Comparison of ENCODE assay signal across 8 mouse cellular contexts in genomic region chr9:21870879-21871524, GRCm38 (mm10). TPM values are rescaled to one million over a fixed set of nuclear protein-coding genes. Genes with fewer than 3 reads are reported as not detected.
DNase-seq lines count a peak whose midpoint lies in the region; ATAC-seq and TF ChIP-seq lines count a peak whose summit lies in the region.

No protein-coding gene starts in this region.

- no peaks in the 10 kb centered on the region for H3K9me3 ChIP-seq in embryonic facial prominence, embryonic 11.5 days (replicated peaks; ENCODE audit: control insufficient read depth, low read length)
- no peaks in the 10 kb centered on the region for H3K9me3 ChIP-seq in heart, embryonic 16.5 days (replicated peaks; ENCODE audit: control insufficient read depth, low read length)

- no peaks in the 10 kb centered on the region for H3K27me3 ChIP-seq in heart, adult 2 months (ENCODE audit: control insufficient read depth, insufficient read depth, low read length)
- H3K27me3 ChIP-seq in embryonic facial prominence, embryonic 11.5 days (ENCODE audit: control insufficient read depth, insufficient read depth, low read length): no peaks in the 10 kb centered on the region
- peaks cover 5% of the 10 kb centered on the region; the same call in 1 of the 2 replicates for H3K27me3 ChIP-seq in heart, embryonic 16.5 days (ENCODE audit: control insufficient read depth, insufficient read depth, low read length)

- DNase-seq in heart, adult 2 months: peak; percentile 50 to 71
- no peak for DNase-seq in heart, adult 8-10 months (ENCODE audit: low spot score)
- peak; percentile 56 for DNase-seq in adipocyte (ENCODE audit: low spot score)
- peak; percentile 71 for DNase-seq in embryonic facial prominence, embryonic 11.5 days (ENCODE audit: low spot score)
- peak; percentile 49 to 73 for DNase-seq in kidney, postnatal 36 days
- DNase-seq in lung, postnatal 14 days: peak; percentile 70
- DNase-seq in retina, postnatal 7 days (ENCODE audit: low read depth, low spot score): peak; percentile 37

- 16% methylated on average over 20 of the region's 20 CpGs for WGBS in heart, adult 2 months
- WGBS in embryonic facial prominence, embryonic 11.5 days: 13% methylated on average over 20 of the region's 20 CpGs
- 13% methylated on average over 20 of the region's 20 CpGs for WGBS in heart, embryonic 16.5 days

- 0 out of 2 replicates have a peak, but pooled peaks have one; percentile 46 for ATAC-seq in embryonic facial prominence, embryonic 11.5 days (replicated peaks; ENCODE audit: insufficient number of reproducible peaks, low FRiP score, low TSS enrichment, low read depth)
- peak; percentile 45 for ATAC-seq in heart, embryonic 16.5 days (replicated peaks; ENCODE audit: extremely low read depth, insufficient read depth, low FRiP score)

- peak; percentile 96 for TF ChIP-seq CTCF in heart, adult 2 months (IDR thresholded peaks at IDR 0.05)

- H3K4me1 ChIP-seq in heart, adult 2 months (ENCODE audit: control insufficient read depth, insufficient read depth, low read length): peaks cover 4% of the 10 kb centered on the region; the same call in 1 of the 2 replicates
- no peaks in the 10 kb centered on the region for H3K4me1 ChIP-seq in embryonic facial prominence, embryonic 11.5 days (ENCODE audit: control insufficient read depth, insufficient read depth, low read length)
- peaks cover 3% of the 10 kb centered on the region for H3K4me1 ChIP-seq in heart, embryonic 16.5 days (ENCODE audit: control insufficient read depth, insufficient read depth, low read length)

- no peak overlapping the region for H3K9ac ChIP-seq in heart, adult 2 months (ENCODE audit: low read depth, low read length)
- H3K9ac ChIP-seq in embryonic facial prominence, embryonic 11.5 days (replicated peaks; ENCODE audit: low read length): no peak overlapping the region
- no peak overlapping the region for H3K9ac ChIP-seq in heart, embryonic 16.5 days (ENCODE audit: low read length)

- H3K4me3 ChIP-seq in heart, adult 2 months: no peak overlapping the region
- H3K4me3 ChIP-seq in embryonic facial prominence, embryonic 11.5 days (ENCODE audit: low read depth, low read length): no peak overlapping the region
- H3K4me3 ChIP-seq in heart, embryonic 16.5 days (ENCODE audit: low read length): no peak overlapping the region; the same call in 1 of the 2 replicates

- H3K79me2 ChIP-seq in heart, adult 2 months (replicated peaks; ENCODE audit: control insufficient read depth, insufficient read depth, low read length): no peaks in the 10 kb centered on the region

- no peak overlapping the region for H3K27ac ChIP-seq in heart, adult 2 months
- H3K27ac ChIP-seq in embryonic facial prominence, embryonic 11.5 days (replicated peaks; ENCODE audit: low read depth, low read length): no peak overlapping the region
- no peak overlapping the region for H3K27ac ChIP-seq in heart, embryonic 16.5 days (ENCODE audit: low read length)

- no peaks in the 10 kb centered on the region for H3K36me3 ChIP-seq in heart, adult 2 months (ENCODE audit: control insufficient read depth, insufficient read depth, low read length)
- no peaks in the 10 kb centered on the region for H3K36me3 ChIP-seq in embryonic facial prominence, embryonic 11.5 days (replicated peaks; ENCODE audit: control insufficient read depth, insufficient read depth, low read depth, low read length)
- H3K36me3 ChIP-seq in heart, embryonic 16.5 days (ENCODE audit: control insufficient read depth, insufficient read depth): no peaks in the 10 kb centered on the region

- H3K4me2 ChIP-seq in embryonic facial prominence, embryonic 11.5 days (ENCODE audit: low read depth, low read length): no peak overlapping the region; the same call in 1 of the 2 replicates
- H3K4me2 ChIP-seq in heart, embryonic 16.5 days (ENCODE audit: low read depth, low read length): peak overlapping the region; percentile 51

- TF ChIP-seq POLR2A in heart, adult 2 months (IDR thresholded peaks at IDR 0.05; ENCODE audit: insufficient read depth, low read depth, low read length): no peak

- TF ChIP-seq EP300 in heart, adult 2 months (IDR thresholded peaks at IDR 0.05; ENCODE audit: insufficient read depth, low read depth, low read length): peak; percentile 91

- intact Hi-C loops in heart, adult 2 months (cut with DNase I): loop anchor here (1.0 to 10.0 kb wide), 3 partner anchors 31 to 179 kb away; no protein-coding TSS in a partner anchor

RNA-seq across cellular contexts. Expression of gene Dock6, which starts 18.6 kb away (rescaled TPM):
- total RNA-seq in heart, adult 2 months (2021): 10 to 100 TPM; 25.9 to 33.8 TPM
- polyA plus RNA-seq in heart, adult 2 months (2012; rRNA removed): 87.9 and 92.7 TPM in 2 replicates
- 10 to 100 TPM; 27.3 to 35.7 (median 30.7) TPM for total RNA-seq in heart, adult 8-10 months (2022)
- polyA plus RNA-seq in embryonic facial prominence, embryonic 11.5 days (2014; fragmentation: Nextera tagmentation; extraction: Ambion mirVana): 15.6 and 17.8 TPM in 2 replicates
- 45.2 and 46.2 TPM in 2 replicates for polyA plus RNA-seq in heart, embryonic 16.5 days (2015; fragmentation: Nextera tagmentation; extraction: Ambion mirVana)

RNA-seq across cellular contexts. Expression of gene Angptl8, which starts 35.7 kb away (rescaled TPM):
- not detected for total RNA-seq in heart, adult 2 months (2021)
- polyA plus RNA-seq in heart, adult 2 months (2012; rRNA removed): 0.41 and 2.4 TPM in 2 replicates
- total RNA-seq in heart, adult 8-10 months (2022): under 1 TPM in 1 of 4 experiments, not detected in 3; 0.38 TPM
- polyA plus RNA-seq in embryonic facial prominence, embryonic 11.5 days (2014; fragmentation: Nextera tagmentation; extraction: Ambion mirVana): 0.25 TPM in 1 of 2 replicates, not detected in the other
- 1.7 and 2.4 TPM in 2 replicates for polyA plus RNA-seq in heart, embryonic 16.5 days (2015; fragmentation: Nextera tagmentation; extraction: Ambion mirVana)

RNA-seq across cellular contexts. Expression of gene Rab3d, which starts 47.0 kb away (rescaled TPM):
- total RNA-seq in heart, adult 2 months (2021): 10 to 100 TPM; 12.4 to 13.5 TPM
- 22.8 and 27.6 TPM in 2 replicates for polyA plus RNA-seq in heart, adult 2 months (2012; rRNA removed)
- 10 to 100 TPM; 13.2 to 16.4 (median 15.4) TPM for total RNA-seq in heart, adult 8-10 months (2022)
- polyA plus RNA-seq in embryonic facial prominence, embryonic 11.5 days (2014; fragmentation: Nextera tagmentation; extraction: Ambion mirVana): 4.8 and 6.1 TPM in 2 replicates
- 10.8 and 11.4 TPM in 2 replicates for polyA plus RNA-seq in heart, embryonic 16.5 days (2015; fragmentation: Nextera tagmentation; extraction: Ambion mirVana)

RNA-seq across cellular contexts. Expression of gene Ccdc159, which starts 56.3 kb away (rescaled TPM):
- total RNA-seq in heart, adult 2 months (2021): 1 to 10 TPM; 3.0 to 3.4 TPM
- polyA plus RNA-seq in heart, adult 2 months (2012; rRNA removed): 4.9 and 6.6 TPM in 2 replicates
- total RNA-seq in heart, adult 8-10 months (2022): 1 to 10 TPM; 4.9 to 7.4 (median 5.6) TPM
- 2.5 and 3.1 TPM in 2 replicates for polyA plus RNA-seq in embryonic facial prominence, embryonic 11.5 days (2014; fragmentation: Nextera tagmentation; extraction: Ambion mirVana)
- polyA plus RNA-seq in heart, embryonic 16.5 days (2015; fragmentation: Nextera tagmentation; extraction: Ambion mirVana): 2.3 and 2.7 TPM in 2 replicates

RNA-seq across cellular contexts. Expression of gene Tmem205, which starts 56.4 kb away (rescaled TPM):
- total RNA-seq in heart, adult 2 months (2021): 10 to 100 TPM; 65.5 to 71.8 TPM
- polyA plus RNA-seq in heart, adult 2 months (2012; rRNA removed): 96.1 and 129 TPM in 2 replicates
- total RNA-seq in heart, adult 8-10 months (2022): 10 to 100 TPM; 80.1 to 91.4 (median 86.9) TPM
- polyA plus RNA-seq in embryonic facial prominence, embryonic 11.5 days (2014; fragmentation: Nextera tagmentation; extraction: Ambion mirVana): 28.5 and 33.8 TPM in 2 replicates
- polyA plus RNA-seq in heart, embryonic 16.5 days (2015; fragmentation: Nextera tagmentation; extraction: Ambion mirVana): 39.1 and 45.3 TPM in 2 replicates
